Mouse (Mus musculus): ENCODE measurements around the gene Slc11a2. TPM values are rescaled to one million over a fixed set of nuclear protein-coding genes. Genes with fewer than 3 reads are reported as not detected.
A peak's percentile ranks its signal among the peaks of the same experiment; 100 is the strongest.

Slc11a2 gene
- total RNA-seq, 2 experiments from 2014 or later = 60.0 to 70.8 TPM

DNA sequence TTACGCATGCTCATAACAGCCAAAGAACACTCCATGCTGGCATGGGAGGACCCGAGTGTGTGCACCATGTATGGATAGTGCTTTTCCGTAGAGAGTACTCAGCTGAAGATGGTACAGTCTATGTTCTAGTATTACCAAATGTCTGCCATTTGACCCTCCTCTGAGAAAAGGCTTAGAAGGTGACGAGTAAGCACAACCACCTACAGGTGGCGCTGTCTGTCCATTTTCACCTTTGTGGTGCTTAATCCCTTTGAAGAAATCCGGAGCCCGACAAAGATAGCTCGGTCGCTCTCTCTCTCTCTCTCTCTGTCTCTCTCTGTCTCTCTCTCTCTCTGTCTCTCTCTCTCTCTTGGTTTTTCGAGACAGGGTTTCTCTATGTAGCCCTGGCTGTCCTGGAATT lies 33.2 kb upstream of the Slc11a2 start:
- no peak overlapping the region for H3K27ac ChIP-seq
- no peak overlapping the region for H3K4me3 ChIP-seq
- intact Hi-C loops (cut with DNase I) = loop anchor here (5.0 kb wide), 2 partner anchors 86 to 196 kb away; no protein-coding TSS in a partner anchor
- peak; percentile 60 for TF ChIP-seq CTCF (IDR thresholded peaks at IDR 0.05)
- no peak for DNase-seq (ENCODE audit: extremely low spot score in 1 of 2, low spot score in 2 of 2)

- H3K27ac ChIP-seq = no peak overlapping the region
- TF ChIP-seq CTCF (IDR thresholded peaks at IDR 0.05) = peak; percentile 97
- no peak overlapping the region for H3K4me3 ChIP-seq
- DNase-seq (ENCODE audit: extremely low spot score in 1 of 2, low spot score in 2 of 2) = peak; percentile 65 to 69
- intact Hi-C loops (cut with DNase I) = loop anchor here (5.0 kb wide), 2 partner anchors 85 to 195 kb away; no protein-coding TSS in a partner anchor
Observed at GRCm38 (mm10) chr15:100457340-100457739, 32.5 kb upstream of the Slc11a2 start.

GRCm38 (mm10) chr15:100456356-100456991 lies 31.6 kb upstream of the Slc11a2 start:
- Histone ChIP-seq H3K27ac (no peak overlapping the region), H3K4me3 (no peak overlapping the region)
- TF ChIP-seq CTCF (IDR thresholded peaks at IDR 0.05) = no peak
- no peak for DNase-seq (ENCODE audit: extremely low spot score in 1 of 2, low spot score in 2 of 2)
- intact Hi-C loops (cut with DNase I) = loop anchor here (5.0 kb wide), 2 partner anchors 84 to 194 kb away; no protein-coding TSS in a partner anchor

DNA sequence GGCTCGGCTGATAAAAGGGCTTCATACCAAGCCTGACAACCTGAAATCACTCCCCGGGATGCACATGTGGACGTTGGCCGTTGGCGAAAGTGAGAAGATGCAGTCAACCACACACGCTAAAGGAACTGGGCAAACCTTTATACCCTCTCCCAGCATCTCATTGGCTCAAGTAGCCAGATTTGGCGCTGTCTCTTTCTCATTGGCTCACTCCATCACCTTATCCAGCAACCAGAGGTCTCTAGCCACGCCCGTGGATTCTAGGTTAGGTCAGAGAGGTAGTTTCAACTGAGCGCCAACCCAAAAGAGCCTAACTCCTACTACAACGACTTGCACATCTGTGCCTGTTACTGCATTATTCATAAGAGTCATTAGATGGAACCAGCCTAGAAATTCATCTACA lies 27.6 kb upstream of the Slc11a2 start:
- no peak for TF ChIP-seq CTCF (IDR thresholded peaks at IDR 0.05)
- intact Hi-C loops (cut with DNase I) = no loop called here
- Histone ChIP-seq H3K4me3 (no peak overlapping the region), H3K27ac (no peak overlapping the region)
- no peak for DNase-seq (ENCODE audit: extremely low spot score in 1 of 2, low spot score in 2 of 2)

- DNase-seq (ENCODE audit: extremely low spot score in 1 of 2, low spot score in 2 of 2) = peak in 1 of 2 experiments; percentile 32
- H3K27ac ChIP-seq = no peak overlapping the region
- no peak for TF ChIP-seq CTCF (IDR thresholded peaks at IDR 0.05)
- no peak overlapping the region for H3K4me3 ChIP-seq
- intact Hi-C loops (cut with DNase I) = no loop called here
Observed at GRCm38 (mm10) chr15:100451245-100451644, 26.4 kb upstream of the Slc11a2 start.

DNA sequence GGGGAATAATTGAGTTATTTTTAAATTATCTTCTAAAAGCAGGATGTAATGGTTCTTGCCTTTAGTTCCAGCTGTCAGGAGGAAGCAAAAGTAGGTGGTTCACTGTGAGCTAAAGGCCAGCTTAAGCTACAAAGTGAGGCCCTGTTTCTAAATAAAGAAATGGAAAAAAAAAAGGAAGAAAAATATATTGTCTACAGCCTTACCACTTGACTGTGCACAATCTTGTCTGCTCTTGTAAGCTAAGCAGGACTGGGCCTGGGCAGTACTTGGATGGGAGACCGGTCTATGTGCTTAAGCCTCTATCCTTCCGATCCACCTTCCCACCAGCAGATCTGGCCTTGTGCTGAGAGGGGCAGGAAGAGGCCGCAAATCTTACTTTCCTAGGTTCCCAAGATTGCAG lies 24.6 kb upstream of the Slc11a2 start:
- Histone ChIP-seq H3K27ac (no peak overlapping the region), H3K4me3 (no peak overlapping the region)
- no peak for TF ChIP-seq CTCF (IDR thresholded peaks at IDR 0.05)
- DNase-seq (ENCODE audit: extremely low spot score in 1 of 2, low spot score in 2 of 2) = no peak
- intact Hi-C loops (cut with DNase I) = no loop called here

GRCm38 (mm10) chr15:100448572-100448971 lies 23.7 kb upstream of the Slc11a2 start:
- DNase-seq (ENCODE audit: extremely low spot score in 1 of 2, low spot score in 2 of 2) = no peak
- no peak overlapping the region for H3K4me3 ChIP-seq
- intact Hi-C loops (cut with DNase I) = no loop called here
- H3K27ac ChIP-seq = no peak overlapping the region
- TF ChIP-seq CTCF (IDR thresholded peaks at IDR 0.05) = no peak

GRCm38 (mm10) chr15:100446887-100447286 lies 22.0 kb upstream of the Slc11a2 start:
- no peak overlapping the region for H3K4me3 ChIP-seq
- no peak for TF ChIP-seq CTCF (IDR thresholded peaks at IDR 0.05)
- no peak overlapping the region for H3K27ac ChIP-seq
- no peak for DNase-seq (ENCODE audit: extremely low spot score in 1 of 2, low spot score in 2 of 2)
- intact Hi-C loops (cut with DNase I) = no loop called here

DNA sequence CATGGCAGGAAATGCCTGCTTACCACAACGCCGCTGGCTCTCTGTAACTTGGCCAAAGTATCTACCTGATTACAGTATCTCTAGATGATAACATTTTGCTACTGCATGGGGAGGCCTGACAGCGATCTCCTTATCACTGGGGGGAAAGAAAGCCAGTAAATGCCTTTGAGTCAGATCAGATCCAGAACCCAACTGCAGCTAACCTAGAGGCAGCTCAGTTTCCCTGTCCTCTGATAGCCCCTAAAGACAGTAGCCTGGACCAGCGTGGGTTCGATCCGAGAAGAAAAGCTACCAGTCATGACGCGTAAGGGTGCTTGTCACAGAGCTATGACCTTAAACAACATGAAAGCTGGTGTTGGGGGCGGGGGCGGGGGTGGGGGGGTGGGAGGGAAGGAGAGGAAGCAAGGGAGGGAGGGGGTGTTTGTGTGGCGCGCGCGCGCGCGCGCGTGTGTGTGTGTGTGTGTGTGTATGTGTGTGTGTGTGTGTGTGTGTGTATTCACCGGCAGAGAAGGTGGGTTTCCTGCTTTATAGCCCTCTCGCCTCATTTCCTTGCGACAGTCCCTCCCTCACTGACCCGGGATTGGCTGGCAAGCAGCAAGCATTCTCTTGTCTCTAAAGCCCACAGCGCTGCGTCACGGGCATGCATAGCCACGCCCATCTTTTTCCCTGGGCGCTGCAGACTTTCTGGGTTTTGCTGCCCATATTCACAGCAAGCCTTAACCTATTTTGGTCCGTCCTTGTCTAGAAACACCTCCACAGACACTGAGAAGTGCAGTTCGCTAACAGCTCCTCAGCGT lies 18.5 kb upstream of the Slc11a2 start:
- no peak for TF ChIP-seq CTCF (IDR thresholded peaks at IDR 0.05)
- H3K27ac ChIP-seq = peak overlapping the region; percentile 83
- peak; percentile 77 to 80 for DNase-seq (ENCODE audit: extremely low spot score in 1 of 2, low spot score in 2 of 2)
- H3K4me3 ChIP-seq = peak overlapping the region; percentile 44
- intact Hi-C loops (cut with DNase I) = loop anchor here (2.0 kb wide), 1 partner anchor 21 kb away; the partner anchor contains the start of gene Gm5475

DNA sequence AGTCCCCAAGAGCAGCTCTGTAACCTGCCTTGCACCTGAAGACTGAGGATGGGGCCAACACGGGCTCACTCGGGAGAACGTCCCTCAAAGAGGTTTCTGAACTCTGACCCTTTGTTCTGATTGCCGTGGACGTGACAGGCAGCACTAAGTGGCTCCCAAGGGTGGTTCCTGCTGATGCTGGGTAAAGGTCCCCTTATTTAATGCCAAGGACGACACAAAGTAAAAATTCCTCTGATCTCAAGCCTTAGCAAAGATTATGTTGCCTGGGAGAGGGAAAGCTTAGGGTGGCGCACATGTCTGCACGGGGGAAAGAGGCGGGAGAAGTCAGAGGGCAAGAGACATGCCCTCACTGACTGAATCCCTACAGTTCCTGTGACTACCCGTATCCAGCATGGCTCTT lies 11.6 kb upstream of the Slc11a2 start:
- Histone ChIP-seq H3K4me3 (no peak overlapping the region), H3K27ac (no peak overlapping the region)
- intact Hi-C loops (cut with DNase I) = no loop called here
- DNase-seq (ENCODE audit: extremely low spot score in 1 of 2, low spot score in 2 of 2) = no peak
- TF ChIP-seq CTCF (IDR thresholded peaks at IDR 0.05) = no peak

DNA sequence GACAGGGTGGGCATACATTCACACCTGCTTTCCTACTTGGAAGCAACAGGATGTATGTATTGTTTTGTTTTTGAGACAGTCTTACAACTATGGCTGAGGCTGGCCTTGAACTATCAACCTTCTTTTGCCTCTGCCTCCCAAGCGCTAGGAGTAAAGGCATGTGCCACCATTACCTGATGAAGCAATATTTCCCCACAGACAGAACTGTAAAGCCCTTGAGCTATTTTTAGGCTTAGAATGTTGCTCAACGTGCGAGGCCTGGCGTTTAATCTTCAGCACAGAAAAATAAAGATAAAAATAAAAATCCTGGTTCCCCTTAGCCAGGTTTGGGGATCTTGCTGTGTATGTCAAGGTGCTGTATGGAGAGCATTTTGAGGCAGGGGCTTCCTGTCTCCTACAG lies 11.2 kb upstream of the Slc11a2 start:
- Histone ChIP-seq H3K27ac (no peak overlapping the region), H3K4me3 (no peak overlapping the region)
- no peak for TF ChIP-seq CTCF (IDR thresholded peaks at IDR 0.05)
- DNase-seq (ENCODE audit: extremely low spot score in 1 of 2, low spot score in 2 of 2) = no peak
- intact Hi-C loops (cut with DNase I) = no loop called here

DNA sequence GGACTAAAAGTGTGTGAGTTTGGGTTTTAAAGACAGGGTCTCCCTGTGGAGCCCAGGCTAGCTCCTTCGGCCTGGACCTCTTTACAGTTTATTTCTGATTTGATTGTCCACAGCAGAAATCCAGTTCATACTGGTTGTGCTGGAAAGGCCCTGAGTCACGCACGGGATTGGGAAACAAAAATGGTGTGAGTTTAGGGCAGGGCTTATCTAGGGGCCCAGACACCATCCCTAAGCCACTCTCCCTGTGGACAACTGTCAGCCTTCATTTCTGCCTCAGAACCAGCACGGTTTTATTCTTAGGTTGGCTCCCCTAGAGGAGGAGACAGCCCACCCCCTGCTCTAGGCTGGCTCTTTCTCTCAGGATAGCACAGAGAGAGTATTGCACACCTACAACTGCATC lies 8.4 kb upstream of the Slc11a2 start:
- no peak for TF ChIP-seq CTCF (IDR thresholded peaks at IDR 0.05)
- no peak overlapping the region for H3K27ac ChIP-seq
- no peak overlapping the region for H3K4me3 ChIP-seq
- DNase-seq (ENCODE audit: extremely low spot score in 1 of 2, low spot score in 2 of 2) = no peak
- intact Hi-C loops (cut with DNase I) = no loop called here
